Mouse (Mus musculus) forebrain, embryonic 13.5 days (tissue): ENCODE results near the gene Pole2. TPM values are rescaled to one million over a fixed set of nuclear protein-coding genes. Genes with fewer than 3 reads are reported as not detected.

Experiments
- ATAC-seq: fragments of 200-750 bp; cut with Nextera tagmentation; 2 replicates; pipeline ENCODE4 v1.8.0; 2017
- H3K27ac ChIP-seq: fragments of 300-500 bp; sonication (generic); 2 replicates; pipeline ENCODE4 v1.5.1; 2015; ENCODE audit warnings: inconsistent platforms, mild to moderate bottlenecking, moderate library complexity
- H3K27me3 ChIP-seq: fragments of 300-500 bp; sonication (generic); 2 replicates; pipeline ENCODE4 v1.6.1; 2015; ENCODE audit warnings: mild to moderate bottlenecking, inconsistent platforms
- H3K36me3 ChIP-seq: fragments of 300-500 bp; sonication (generic); 2 replicates; pipeline ENCODE4 v1.6.1; 2015; ENCODE audit warnings: mild to moderate bottlenecking, inconsistent platforms; ENCODE audit not compliant: poor library complexity, severe bottlenecking
- H3K4me1 ChIP-seq: fragments of 300-500 bp; sonication (generic); 2 replicates; pipeline ENCODE4 v1.6.1; 2015; ENCODE audit warnings: inconsistent platforms
- H3K4me2 ChIP-seq: fragments of 300-500 bp; sonication (generic); 2 replicates; pipeline ENCODE4 v1.6.1; 2015; ENCODE audit warnings: inconsistent platforms, mild to moderate bottlenecking, moderate library complexity
- H3K4me3 ChIP-seq: fragments of 300-500 bp; sonication (generic); 2 replicates; pipeline ENCODE4 v1.5.1; 2015; ENCODE audit warnings: mild to moderate bottlenecking, inconsistent platforms
- H3K9ac ChIP-seq: fragments of 300-500 bp; sonication (generic); 2 replicates; pipeline ENCODE4 v1.6.1; 2015; ENCODE audit warnings: mild to moderate bottlenecking, inconsistent platforms
- H3K9me3 ChIP-seq: fragments of 300-500 bp; sonication (generic); replicated peaks from 2 replicates; pipeline ENCODE4 v1.6.1; 2016; ENCODE audit warnings: inconsistent platforms
- WGBS: fragments of 180-500 bp; shearing (Covaris S2); methylation state at CpG from one replicate; pipeline ENCODE4 v1.1.7; 2015; 5-methylcytosine and 5-hydroxymethylcytosine counted together
- polyA plus RNA-seq: library from polyadenylated mRNA; unstranded; fragments of >200 nt; fragmentation: Nextera tagmentation; extraction: Ambion mirVana; gene quantifications from 2 replicates; pipeline ENCODE4 v1.2.1, GENCODE M21; 2015

Gene Pole2
- polyA plus RNA-seq, 1 experiment from 2014 or later = 22.1 TPM

GRCm38 (mm10) chr12:69207926-69208325 lies 20.1 kb downstream of the Pole2 start:
- no peak overlapping the region for H3K27ac ChIP-seq
- peaks cover 32% of the 10 kb centered on the region for H3K36me3 ChIP-seq
- H3K4me3 ChIP-seq = no peak overlapping the region
- no peaks in the 10 kb centered on the region for H3K9me3 ChIP-seq
- no peaks in the 10 kb centered on the region for H3K27me3 ChIP-seq
- no peak for ATAC-seq
- no peak overlapping the region for H3K9ac ChIP-seq
- 94% methylated on average over 7 of the region's 7 CpGs for WGBS
- no peaks in the 10 kb centered on the region for H3K4me1 ChIP-seq
- no peak overlapping the region for H3K4me2 ChIP-seq

DNA sequence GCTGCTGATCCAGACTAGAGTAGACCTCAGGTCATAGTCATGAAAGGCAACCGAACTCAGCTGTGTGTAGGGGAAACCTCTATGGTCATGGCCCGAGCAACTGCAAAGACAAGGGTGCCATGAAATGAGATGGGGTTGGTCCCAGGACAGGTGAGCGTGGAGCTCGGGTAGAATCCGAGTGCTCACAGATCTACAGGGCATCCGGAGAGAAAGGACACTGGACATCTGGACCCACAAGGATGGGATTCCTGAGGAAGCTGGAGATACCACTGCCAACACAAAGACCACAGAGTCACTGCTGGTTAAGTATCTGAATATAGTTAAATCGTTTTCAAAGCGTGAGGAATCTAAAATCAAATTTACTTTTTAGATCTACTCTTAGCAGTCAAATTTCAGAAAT lies 20.6 kb downstream of the Pole2 start:
- Histone ChIP-seq H3K27me3 (no peaks in the 10 kb centered on the region), H3K4me1 (no peaks in the 10 kb centered on the region), H3K9ac (no peak overlapping the region), H3K36me3 (peaks cover 34% of the 10 kb centered on the region), H3K4me3 (no peak overlapping the region), H3K4me2 (no peak overlapping the region), H3K27ac (no peak overlapping the region), H3K9me3 (no peaks in the 10 kb centered on the region)
- WGBS = 91% methylated on average over 8 of the region's 8 CpGs
- no peak for ATAC-seq

- H3K4me2 ChIP-seq = no peak within 1 kb of the TSS
- ATAC-seq = peak; percentile 61; the same call in 1 of the 2 replicates
- H3K4me1 ChIP-seq = peaks cover 3% of the 10 kb centered on the region; the same call in 1 of the 2 replicates
- no peak within 1 kb of the TSS for H3K9ac ChIP-seq
- no peak within 1 kb of the TSS for H3K4me3 ChIP-seq
- peaks cover 46% of the 10 kb centered on the region for H3K36me3 ChIP-seq
- WGBS = 77% methylated on average over 16 of the region's 16 CpGs
- no peak within 1 kb of the TSS for H3K27ac ChIP-seq
- no peaks in the 10 kb centered on the region for H3K27me3 ChIP-seq
- no peaks in the 10 kb centered on the region for H3K9me3 ChIP-seq
Observed at GRCm38 (mm10) chr12:69204052-69204833, 23.8 kb downstream of the Pole2 start, which contains the start of gene Gm49384. Gm49384 (minus strand) TSS chr12:69204267.

DNA sequence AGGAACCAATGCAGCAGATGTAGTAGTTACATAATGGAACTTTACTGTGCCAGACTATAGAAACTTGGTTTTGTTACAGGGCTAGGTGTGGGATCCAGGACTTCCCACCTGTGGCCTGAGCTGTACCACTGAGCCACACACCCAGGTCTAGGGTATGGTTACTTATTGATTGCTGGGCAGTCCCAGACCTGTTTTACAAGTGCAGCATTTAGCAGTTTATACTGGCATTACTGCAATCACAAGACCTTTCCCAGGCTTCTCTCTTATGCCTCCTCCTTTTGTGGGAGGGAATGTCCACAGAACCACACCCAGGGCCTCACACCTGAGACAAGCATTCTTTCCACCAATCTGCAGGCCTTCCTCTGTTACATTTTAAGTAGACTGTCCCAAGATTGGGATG lies 29.0 kb downstream of the Pole2 start:
- Histone ChIP-seq H3K9ac (0 out of 2 replicates have a peak overlapping the region, but pooled peaks have one; percentile 19), H3K27ac (no peak overlapping the region), H3K27me3 (no peaks in the 10 kb centered on the region), H3K4me2 (peak overlapping the region; percentile 91), H3K4me3 (no peak overlapping the region), H3K4me1 (peaks cover 29% of the 10 kb centered on the region), H3K36me3 (peaks cover 35% of the 10 kb centered on the region), H3K9me3 (no peaks in the 10 kb centered on the region)
- ATAC-seq = no peak

DNA sequence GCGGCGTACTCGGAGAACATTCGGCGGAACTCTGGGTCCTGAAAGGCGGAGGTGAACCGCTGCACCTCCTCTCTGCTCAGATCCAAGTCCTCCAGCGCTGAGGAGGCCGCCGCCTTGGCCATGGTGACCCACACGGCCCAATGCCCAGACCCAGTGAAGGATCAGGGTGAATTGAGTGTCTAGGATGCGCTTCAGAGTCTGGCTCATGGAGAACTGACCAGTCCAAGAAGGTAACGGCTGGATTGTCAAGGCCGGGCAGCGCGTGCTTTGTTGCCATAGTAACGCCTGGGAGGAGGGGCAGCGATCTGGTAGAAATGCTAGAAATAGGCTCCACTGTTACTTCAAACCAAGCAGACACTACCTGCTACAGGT lies 29.8 kb downstream of the Pole2 start, which contains the start of gene Dnaaf2:
Gene Dnaaf2 (minus strand): TSS at position 266 of the 372 bp plus-strand sequence.
- Histone ChIP-seq H3K9me3 (no peaks in the 10 kb centered on the region), H3K9ac (peak within 1 kb of the TSS; percentile 90), H3K27me3 (no peaks in the 10 kb centered on the region), H3K4me2 (peak within 1 kb of the TSS; percentile 91), H3K4me3 (peak within 1 kb of the TSS; percentile 93), H3K36me3 (peaks cover 32% of the 10 kb centered on the region), H3K27ac (peak within 1 kb of the TSS; percentile 91), H3K4me1 (peaks cover 29% of the 10 kb centered on the region)
- peak; percentile 25 for ATAC-seq
- WGBS = under 1% methylated on average over 18 of the region's 18 CpGs

DNA sequence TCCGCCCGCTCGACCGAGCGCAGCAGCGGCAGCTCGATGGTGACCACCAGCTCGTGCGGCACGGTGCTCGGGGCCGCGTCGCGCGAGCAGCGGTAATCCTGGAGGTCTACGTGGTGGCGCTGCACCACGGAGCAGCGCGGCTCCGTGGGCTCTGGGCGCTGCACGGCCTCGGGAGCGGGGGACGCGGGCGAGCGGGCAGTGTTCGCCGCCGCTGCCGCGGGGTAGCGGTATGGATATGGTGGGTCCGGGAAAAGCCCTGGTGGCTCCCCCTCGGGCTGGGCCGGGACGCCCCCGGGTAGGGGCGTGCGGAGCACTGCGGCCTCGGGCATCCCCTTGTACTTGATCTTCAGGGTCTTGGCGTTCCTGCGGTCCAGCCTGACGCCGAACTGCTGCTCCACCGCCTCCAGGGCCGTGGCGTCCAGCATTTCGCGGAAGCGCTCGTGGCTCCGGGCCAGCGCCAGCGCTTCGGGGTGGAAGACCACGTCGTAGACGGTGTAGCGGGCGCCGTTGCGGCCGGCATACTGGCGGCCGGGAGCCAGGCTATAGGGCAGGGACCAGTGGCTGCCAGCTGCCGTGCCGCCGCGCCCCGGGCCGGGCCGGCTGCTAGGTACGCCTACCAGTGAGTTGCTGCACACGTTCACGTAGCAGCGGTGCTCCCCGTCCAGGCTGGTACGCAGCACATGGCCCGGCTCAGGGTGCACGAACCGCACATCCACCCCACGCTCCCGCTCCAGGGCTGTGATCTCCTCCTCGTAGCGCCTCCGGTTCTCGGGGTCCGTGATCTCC lies 30.4 kb downstream of the Pole2 start:
- Histone ChIP-seq H3K36me3 (peaks cover 27% of the 10 kb centered on the region), H3K27me3 (no peaks in the 10 kb centered on the region), H3K9me3 (no peaks in the 10 kb centered on the region), H3K27ac (peak overlapping the region; percentile 91), H3K9ac (peak overlapping the region; percentile 90), H3K4me1 (peaks cover 29% of the 10 kb centered on the region), H3K4me2 (peak overlapping the region; percentile 91), H3K4me3 (peak overlapping the region; percentile 93)
- under 1% methylated on average over 84 of the region's 94 CpGs for WGBS
- ATAC-seq = peak; percentile 75

DNA sequence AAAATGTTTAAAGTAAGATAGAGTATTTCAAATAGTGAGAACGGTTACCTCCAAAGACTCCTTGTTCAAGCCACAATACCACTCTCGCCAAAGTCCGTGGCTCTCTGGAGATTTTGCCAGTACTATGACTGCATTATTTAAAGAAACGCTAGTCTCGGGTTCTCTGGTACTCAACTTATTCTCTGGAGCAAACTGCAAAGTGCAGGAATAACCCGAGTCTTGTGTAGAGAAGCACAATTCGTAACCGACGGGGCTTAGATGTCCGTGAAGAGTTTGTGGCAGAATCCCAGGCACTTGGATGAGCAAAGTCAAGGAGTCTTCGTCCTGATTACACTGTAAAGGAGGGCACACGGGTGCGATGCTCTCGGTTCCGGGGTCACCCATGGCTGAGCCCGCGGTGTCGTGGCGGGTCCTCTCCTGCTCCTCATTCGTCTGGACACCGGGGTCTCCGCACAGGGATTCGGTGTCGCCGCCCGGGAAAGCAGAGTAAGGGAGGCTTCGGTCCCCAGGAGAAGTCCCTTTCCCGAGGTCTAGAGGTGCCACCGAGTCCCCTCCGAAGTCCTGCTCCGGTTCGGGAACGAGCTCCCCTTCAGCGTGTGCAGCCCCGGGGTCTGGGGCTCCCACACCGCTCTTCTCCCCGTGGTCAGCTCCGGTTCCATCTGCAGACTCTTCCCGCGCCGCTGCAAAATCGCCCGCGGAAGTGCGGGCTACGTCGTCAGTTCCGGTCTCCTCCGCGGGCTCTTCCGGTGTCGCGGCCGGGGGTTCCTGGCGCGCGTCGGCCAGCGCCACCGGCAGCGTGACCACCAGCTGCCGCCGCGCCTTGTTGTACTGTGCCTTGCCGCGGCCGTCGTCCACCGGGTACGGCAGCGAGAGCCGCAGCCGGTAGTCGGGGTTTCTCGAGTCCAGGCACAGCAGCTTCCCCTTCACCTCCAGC lies 31.3 kb downstream of the Pole2 start, which contains the start of gene Gm49383:
Gene Gm49383 (minus strand): TSS at position 661 of the 934 bp plus-strand sequence.
- peak within 1 kb of the TSS; percentile 91 for H3K4me2 ChIP-seq
- WGBS = under 1% methylated on average over 73 of the region's 75 CpGs
- peaks cover 23% of the 10 kb centered on the region for H3K36me3 ChIP-seq
- H3K27me3 ChIP-seq = no peaks in the 10 kb centered on the region
- H3K27ac ChIP-seq = peak within 1 kb of the TSS; percentile 91
- peaks cover 29% of the 10 kb centered on the region for H3K4me1 ChIP-seq
- H3K9ac ChIP-seq = peak within 1 kb of the TSS; percentile 90
- ATAC-seq = peak; percentile 89
- H3K9me3 ChIP-seq = no peaks in the 10 kb centered on the region
- H3K4me3 ChIP-seq = peak within 1 kb of the TSS; percentile 93

- H3K36me3 ChIP-seq = peaks cover 28% of the 10 kb centered on the region
Observed at GRCm38 (mm10) chr12:69192637-69193036, 35.4 kb downstream of the Pole2 start.

GRCm38 (mm10) chr12:69191396-69191795 lies 36.6 kb downstream of the Pole2 start:
- WGBS = 92% methylated on average over 5 of the region's 5 CpGs
- ATAC-seq = no peak
- H3K27me3 ChIP-seq = no peaks in the 10 kb centered on the region
- peaks cover 22% of the 10 kb centered on the region for H3K4me1 ChIP-seq
- H3K9me3 ChIP-seq = no peaks in the 10 kb centered on the region
- no peak overlapping the region for H3K4me3 ChIP-seq
- no peak overlapping the region for H3K4me2 ChIP-seq
- H3K27ac ChIP-seq = no peak overlapping the region
- H3K36me3 ChIP-seq = peaks cover 33% of the 10 kb centered on the region
- no peak overlapping the region for H3K9ac ChIP-seq

More at GRCm38 (mm10) chr12:69192637-69193036, 35.4 kb downstream of the Pole2 start:
- no peaks in the 10 kb centered on the region for H3K9me3 ChIP-seq
- H3K4me3 ChIP-seq = no peak overlapping the region
- H3K4me1 ChIP-seq = peaks cover 13% of the 10 kb centered on the region
- ATAC-seq = no peak
- H3K27ac ChIP-seq = no peak overlapping the region
- no peak overlapping the region for H3K9ac ChIP-seq
- H3K27me3 ChIP-seq = no peaks in the 10 kb centered on the region
- no peak overlapping the region for H3K4me2 ChIP-seq
- 92% methylated on average over 2 of the region's 2 CpGs for WGBS

DNA sequence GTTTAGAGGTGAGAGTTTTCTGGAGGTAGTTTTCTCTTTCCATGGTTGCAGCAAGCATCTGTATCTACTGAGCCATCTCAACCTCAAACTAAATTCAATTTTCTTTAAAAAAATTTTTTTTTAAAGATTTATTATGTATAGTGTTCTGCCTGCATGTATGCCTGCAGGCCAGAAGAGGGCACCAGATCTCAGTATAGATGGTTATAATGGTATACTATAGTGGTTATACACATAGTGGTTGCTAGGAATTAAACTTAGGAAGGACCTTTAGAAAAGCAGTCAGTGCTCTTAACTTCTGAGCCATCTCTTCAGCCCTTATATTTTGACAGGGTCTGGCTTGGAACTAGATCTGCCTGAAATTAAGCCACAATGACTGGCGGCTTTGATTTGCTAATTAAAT lies 37.5 kb downstream of the Pole2 start:
- Histone ChIP-seq H3K4me3 (no peak overlapping the region), H3K27me3 (no peaks in the 10 kb centered on the region), H3K9me3 (no peaks in the 10 kb centered on the region), H3K27ac (no peak overlapping the region), H3K9ac (no peak overlapping the region), H3K36me3 (peaks cover 33% of the 10 kb centered on the region), H3K4me2 (no peak overlapping the region), H3K4me1 (peaks cover 17% of the 10 kb centered on the region)
- no peak for ATAC-seq
- 93% methylated on average over 1 of the region's 1 CpGs for WGBS

DNA sequence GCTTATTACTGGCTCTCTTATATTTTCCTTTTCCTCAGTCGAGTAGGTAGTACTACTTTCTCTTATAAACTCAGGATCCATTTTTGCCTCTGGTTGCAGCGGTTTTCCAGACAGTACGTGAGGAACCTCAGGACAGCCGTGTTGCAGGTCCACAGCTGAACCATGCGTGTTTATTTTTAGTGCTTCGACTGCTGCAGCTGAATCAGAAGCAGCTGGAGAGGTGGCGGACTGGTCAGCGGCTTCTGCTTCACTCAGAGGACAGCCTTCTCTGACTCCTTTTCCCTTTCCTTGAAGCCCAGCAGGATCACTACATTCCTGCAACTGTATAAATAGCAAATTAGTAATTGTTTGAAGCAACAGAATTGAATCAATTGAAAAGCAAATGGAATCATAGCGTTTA lies 37.9 kb downstream of the Pole2 start:
- 96% methylated on average over 9 of the region's 9 CpGs for WGBS
- H3K4me3 ChIP-seq = no peak overlapping the region

More for the DNA sequence above, 37.9 kb downstream of the Pole2 start:
- peaks cover 18% of the 10 kb centered on the region for H3K4me1 ChIP-seq
- no peak overlapping the region for H3K9ac ChIP-seq
- H3K27me3 ChIP-seq = no peaks in the 10 kb centered on the region
- no peaks in the 10 kb centered on the region for H3K9me3 ChIP-seq
- ATAC-seq = no peak
- peaks cover 33% of the 10 kb centered on the region for H3K36me3 ChIP-seq
- no peak overlapping the region for H3K4me2 ChIP-seq
- no peak overlapping the region for H3K27ac ChIP-seq
